Mouse (Mus musculus) CH12.LX (cell line): ENCODE results near the gene Musk. TPM values are rescaled to one million over a fixed set of nuclear protein-coding genes. Genes with fewer than 3 reads are reported as not detected.
"Not testable (repeated sequence)": the region's sequence is repeated elsewhere in the genome, so short reads cannot be mapped to it uniquely, and the experiment has no call there.

Experiments used
- DNase-seq: peaks from one replicate; pipeline ENCODE4 v3.0.0-alpha.2; 2013; ENCODE audit errors: extremely low read depth
- H3K27ac ChIP-seq: 2 replicates; pipeline ENCODE4 v1.5.1; 2012; ENCODE audit warnings: low read depth, mild to moderate bottlenecking, control low read depth, moderate library complexity; ENCODE audit not compliant: insufficient read depth
- H3K27me3 ChIP-seq: replicated peaks from 2 replicates; pipeline ENCODE3; 2012; ENCODE audit warnings: inconsistent platforms
- H3K36me3 ChIP-seq, 2 experiments: replicated peaks in 1 of 2; 2 replicates each; pipeline versions ENCODE3 to v1.6.1; 2012; ENCODE audit warnings: inconsistent platforms in 1 of 2, low read length in 1 of 2, mild to moderate bottlenecking in 1 of 2, mixed read lengths in 1 of 2, moderate library complexity in 1 of 2; ENCODE audit not compliant: control insufficient read depth in 1 of 2, insufficient read depth in 1 of 2
- H3K4me1 ChIP-seq, 2 experiments: 2 replicates each; pipeline ENCODE4 v1.6.1; 2012; ENCODE audit warnings: inconsistent platforms in 1 of 2, moderate library complexity in 1 of 2; ENCODE audit not compliant: insufficient read depth in 2 of 2, control insufficient read depth in 1 of 2
- H3K4me2 ChIP-seq: 2 replicates; pipeline ENCODE4 v1.6.1; 2012; ENCODE audit warnings: low read depth, mild to moderate bottlenecking, control low read depth; ENCODE audit not compliant: poor library complexity, insufficient read depth, severe bottlenecking
- H3K4me3 ChIP-seq, 3 experiments: fragments of 150-350 bp in 1 of 3; sonication (generic) in 1 of 3; replicated peaks in 1 of 3; 2 replicates each; pipeline versions ENCODE3 to v1.5.1; 2011 to 2012; ENCODE audit warnings: low read depth in 2 of 3, low read length in 2 of 3, mild to moderate bottlenecking in 2 of 3, moderate library complexity in 2 of 3, control low read depth in 1 of 3, improper control_type of control experiment in 1 of 3, inconsistent platforms in 1 of 3, mixed read lengths in 1 of 3; ENCODE audit not compliant: poor library complexity in 1 of 3
- H3K79me2 ChIP-seq: replicated peaks from 2 replicates; pipeline ENCODE4 v1.6.1; 2012; ENCODE audit warnings: mild to moderate bottlenecking, moderate library complexity; ENCODE audit not compliant: control insufficient read depth, poor library complexity, insufficient read depth, severe bottlenecking; ENCODE audit errors: extremely low read depth
- H3K9ac ChIP-seq: 2 replicates; pipeline ENCODE4 v1.6.1; 2012; ENCODE audit warnings: low read depth, mild to moderate bottlenecking, control low read depth, moderate library complexity; ENCODE audit not compliant: insufficient read depth
- H3K9me3 ChIP-seq: replicated peaks from 2 replicates; pipeline ENCODE3; 2012; ENCODE audit warnings: low read length, inconsistent platforms, mixed read lengths
- CHD2 ChIP-seq: IDR thresholded peaks from 2 replicates; pipeline ENCODE4 v1.6.1; 2011; ENCODE audit warnings: low read length, improper control_type of control experiment
- CTCF ChIP-seq, 2 experiments: IDR thresholded peaks in 1 of 2; conservative IDR thresholded peaks in 1 of 2; 2 replicates each; pipeline ENCODE4 v1.5.1; 2011 to 2012; ENCODE audit warnings: low read depth in 2 of 2, low read length in 2 of 2, improper control_type of control experiment in 1 of 2, inconsistent platforms in 1 of 2, mild to moderate bottlenecking in 1 of 2, moderate library complexity in 1 of 2
- ELF1 ChIP-seq: IDR thresholded peaks from 2 replicates; pipeline ENCODE4 v1.6.1; 2014; ENCODE audit warnings: low read depth, mild to moderate bottlenecking, inconsistent platforms, low read length, improper control_type of control experiment
- IRF4 ChIP-seq: IDR thresholded peaks from 2 replicates; pipeline ENCODE4 v1.6.1; 2014; ENCODE audit warnings: low read depth, mild to moderate bottlenecking, inconsistent platforms, low read length, improper control_type of control experiment
- MAZ ChIP-seq: IDR thresholded peaks from 2 replicates; pipeline ENCODE4 v1.6.1; 2012; ENCODE audit warnings: low read depth, mild to moderate bottlenecking, inconsistent platforms, low read length, improper control_type of control experiment, moderate library complexity
- MEF2A ChIP-seq: IDR thresholded peaks from 2 replicates; pipeline ENCODE4 v1.6.1; 2014; ENCODE audit warnings: low read depth, mild to moderate bottlenecking, inconsistent platforms, low read length, improper control_type of control experiment, borderline replicate concordance
- MXI1 ChIP-seq: IDR thresholded peaks from 2 replicates; pipeline ENCODE4 v1.6.1; 2011; ENCODE audit warnings: mild to moderate bottlenecking, low read depth, low read length, improper control_type of control experiment
- MYC ChIP-seq: IDR thresholded peaks from 2 replicates; pipeline ENCODE4 v1.6.1; 2011; ENCODE audit warnings: low read depth, mild to moderate bottlenecking, improper control_type of control experiment, low read length
- POLR2A ChIP-seq: IDR thresholded peaks from 2 replicates; pipeline ENCODE4 v1.6.1; 2011; ENCODE audit warnings: low read depth, mild to moderate bottlenecking, improper control_type of control experiment, low read length
- RAD21 ChIP-seq: IDR thresholded peaks from 2 replicates; pipeline ENCODE4 v1.6.1; 2011; ENCODE audit warnings: low read depth, mild to moderate bottlenecking, low read length, improper control_type of control experiment, moderate library complexity
- SMC3 ChIP-seq: IDR thresholded peaks from 2 replicates; pipeline ENCODE4 v1.6.1; 2011; ENCODE audit warnings: low read depth, low read length, improper control_type of control experiment
- TBP ChIP-seq: conservative IDR thresholded peaks from 2 replicates; pipeline ENCODE4 v1.6.1; 2011; ENCODE audit warnings: low read depth, low read length, improper control_type of control experiment
- UBTF ChIP-seq: IDR thresholded peaks from 2 replicates; pipeline ENCODE4 v1.6.1; 2012; ENCODE audit warnings: low read depth, mild to moderate bottlenecking, inconsistent platforms, low read length, improper control_type of control experiment, moderate library complexity
- ZNF384 ChIP-seq: IDR thresholded peaks from 2 replicates; pipeline ENCODE4 v1.6.1; 2012; ENCODE audit warnings: low read depth, low read length, improper control_type of control experiment, inconsistent platforms
- dilution Hi-C: fragments of 300-500 bp; cut with MboI; formaldehyde crosslinking; loops from 2 replicates; pipeline ENCODE4 v1.14.3; 2020; ENCODE audit warnings: low sequenced_read_pairs; ENCODE audit not compliant: extremely low pct_unique_long_range_greater_than_20kb, extremely low pct_ligation_motif_present
- in situ Hi-C: fragments of 300-500 bp; cut with MboI; formaldehyde crosslinking; loops from 3 replicates; pipeline ENCODE4 v1.14.3; 2019; ENCODE audit warnings: low sequenced_read_pairs, low pct_ligation_motif_present, low pct_unique_long_range_greater_than_20kb, mixed read lengths
- polyA plus RNA-seq: library from polyadenylated mRNA; unstranded; fragments of >175 nt; gene quantifications from 2 replicates; pipeline ENCODE4 v1.2.1, GENCODE M21; 2012; ENCODE audit warnings: low read depth; ENCODE audit not compliant: insufficient read length
- total RNA-seq, 2 experiments: library from RNA; depleted of rRNA; stranded (reverse); fragments of 300-350 nt in 1 of 2; fragments of >200 nt in 1 of 2; gene quantifications; 2 replicates each; pipeline ENCODE4 v1.2.3; 2012 to 2014

The Musk gene
- total and polyA plus RNA-seq, 3 experiments: not detected

- no peak overlapping the region for H3K9ac ChIP-seq
- DNase-seq: peak; percentile 67
- no peaks in the 10 kb centered on the region for H3K27me3 ChIP-seq
- H3K4me3 ChIP-seq: no peak overlapping the region
- TF ChIP-seq IRF4 (0 out of 2 replicates have a peak, but pooled peaks have one; percentile 14), CHD2 (no peak), MXI1 (no peak), MYC (no peak), ZNF384 (no peak), POLR2A (no peak), MAZ (peak; percentile 69; the same call in 1 of the 2 replicates), MEF2A (no peak), SMC3 (peak; percentile 50), CTCF (conservative IDR thresholded peaks at IDR 0.05 in 1 of 2, IDR thresholded peaks at IDR 0.05 in 1 of 2; ENCODE audit: low read depth in 2 of 2, low read length in 2 of 2) (peak; percentile 17 to 74; a peak in 2 of 4 replicates), RAD21 (peak; percentile 70), UBTF (no peak), TBP (no peak)
- dilution Hi-C loops: no loop called here
- H3K4me2 ChIP-seq: no peak overlapping the region; the same call in 1 of the 2 replicates
- H3K27ac ChIP-seq: no peak overlapping the region
- H3K79me2 ChIP-seq: no peaks in the 10 kb centered on the region
- no peaks in the 10 kb centered on the region for H3K9me3 ChIP-seq
- no peaks in the 10 kb centered on the region for H3K4me1 ChIP-seq
- H3K36me3 ChIP-seq: no peaks in the 10 kb centered on the region
- in situ Hi-C loops: no loop called here
These were observed 32.4 kb upstream of the Musk start for GRCm38 (mm10) chr4:58253410-58253809.

GRCm38 (mm10) chr4:58260767-58261166 lies 25.0 kb upstream of the Musk start:
- in situ Hi-C loops, H3K27me3 ChIP-seq, H3K79me2 ChIP-seq, DNase-seq, H3K27ac ChIP-seq, H3K4me1 ChIP-seq, H3K4me3 ChIP-seq, H3K9ac ChIP-seq, H3K36me3 ChIP-seq, H3K9me3 ChIP-seq, H3K4me2 ChIP-seq, dilution Hi-C loops: not testable (repeated sequence)

GRCm38 (mm10) chr4:58266294-58266693 lies 19.5 kb upstream of the Musk start:
- Histone ChIP-seq H3K9me3 (no peaks in the 10 kb centered on the region), H3K9ac (no peak overlapping the region), H3K79me2 (no peaks in the 10 kb centered on the region), H3K4me3 (no peak overlapping the region), H3K36me3 (no peaks in the 10 kb centered on the region), H3K27me3 (no peaks in the 10 kb centered on the region), H3K27ac (no peak overlapping the region), H3K4me1 (peaks cover 0 to 9% of the 10 kb centered on the region in 2 experiments; a peak in 2 of 4 replicates), H3K4me2 (no peak overlapping the region)
- no peak for DNase-seq
- in situ Hi-C loops: no loop called here
- TF ChIP-seq RAD21: peak; percentile 68
- TF ChIP-seq CTCF (conservative IDR thresholded peaks at IDR 0.05 in 1 of 2, IDR thresholded peaks at IDR 0.05 in 1 of 2; ENCODE audit: low read depth in 2 of 2, low read length in 2 of 2): peak in 1 of 2 experiments; percentile 68; a peak in 2 of 4 replicates
- TF ChIP-seq ELF1: no peak
- TF ChIP-seq SMC3: peak; percentile 52
- no peak for TF ChIP-seq ZNF384
- TF ChIP-seq, all 38 proteins: peak for 3
- dilution Hi-C loops: no loop called here
